Mouse (Mus musculus) right cerebral cortex, postnatal 4 days (tissue): ENCODE data around the gene Fam217a.
"Not testable (repeated sequence)": the region's sequence is repeated elsewhere in the genome, so short reads cannot be mapped to it uniquely, and the experiment has no call there.

ENCODE experiments used
- DNase-seq: peaks from one replicate; pipeline ENCODE4 v3.0.0-alpha.2; 2022

Fam217a gene

GRCm38 (mm10) chr13:34924210-34924609, at the start of gene Fam217a, which contains the start of gene 4933417A18Rik:
Gene Fam217a, minus strand, starts transcription at chr13:34924310.
Gene 4933417A18Rik, plus strand, starts transcription at chr13:34924409.
- no peak for DNase-seq

- no peak for DNase-seq
Observed at GRCm38 (mm10) chr13:34973770-34974169, 49.7 kb upstream of the Fam217a start.

GRCm38 (mm10) chr13:34973149-34973548, 49.0 kb upstream of the Fam217a start:
- DNase-seq, result no peak

- not testable (repeated sequence) for DNase-seq
Observed at GRCm38 (mm10) chr13:34972456-34972855, 48.3 kb upstream of the Fam217a start.

GRCm38 (mm10) chr13:34965647-34966046, 41.5 kb upstream of the Fam217a start:
- not testable (repeated sequence) for DNase-seq

- no peak for DNase-seq
Observed at GRCm38 (mm10) chr13:34964866-34965265, 40.8 kb upstream of the Fam217a start.

- peak; percentile 3 for DNase-seq
Observed at GRCm38 (mm10) chr13:34964419-34964818, 40.3 kb upstream of the Fam217a start.

GRCm38 (mm10) chr13:34963511-34964397, 39.6 kb upstream of the Fam217a start, which contains the start of gene Eci3:
Gene Eci3, minus strand, starts transcription at chr13:34963810.
- DNase-seq, result peak; percentile 10

- DNase-seq, result no peak
Observed at GRCm38 (mm10) chr13:34960996-34961770, 37.1 kb upstream of the Fam217a start.

GRCm38 (mm10) chr13:34958158-34958557, 34.0 kb upstream of the Fam217a start:
- DNase-seq, result peak; percentile 5

- DNase-seq, result no peak
Observed at GRCm38 (mm10) chr13:34956901-34957300, 32.8 kb upstream of the Fam217a start.

GRCm38 (mm10) chr13:34951437-34951836, 27.3 kb upstream of the Fam217a start:
- DNase-seq, result not testable (repeated sequence)

GRCm38 (mm10) chr13:34942370-34942769, 18.3 kb upstream of the Fam217a start:
- DNase-seq, result no peak

- peak; percentile 52 for DNase-seq
Observed at GRCm38 (mm10) chr13:34934931-34935644, 11.0 kb upstream of the Fam217a start.

- DNase-seq, result peak; percentile 5
Observed at GRCm38 (mm10) chr13:34916520-34917167, 7.5 kb downstream of the Fam217a start.

GRCm38 (mm10) chr13:34914614-34915013, 9.5 kb downstream of the Fam217a start:
- no peak for DNase-seq

GRCm38 (mm10) chr13:34892871-34893270, 31.2 kb downstream of the Fam217a start:
- DNase-seq, result no peak

- DNase-seq, result no peak
Observed at GRCm38 (mm10) chr13:34876481-34876880, 47.6 kb downstream of the Fam217a start.

- DNase-seq, result no peak
Observed at GRCm38 (mm10) chr13:34875741-34876445, 48.2 kb downstream of the Fam217a start.

- DNase-seq, result peak; percentile 93
Observed at GRCm38 (mm10) chr13:34875166-34875710, 48.9 kb downstream of the Fam217a start, which contains the start of gene Prpf4b. Gene Prpf4b, plus strand, starts transcription at chr13:34875302.

GRCm38 (mm10) chr13:34874736-34875135, 49.4 kb downstream of the Fam217a start:
- DNase-seq, result peak; percentile 10
